Mouse (Mus musculus) c-Kit-positive CD71-positive TER-119-positive erythroid progenitor cells, embryonic 14.5 days (primary cell): Measurements from ENCODE around the gene Lcp1.
A peak's percentile ranks its signal among the peaks of the same experiment; 100 is the strongest.
"Not testable (repeated sequence)": the region's sequence is repeated elsewhere in the genome, so short reads cannot be mapped to it uniquely, and the experiment has no call there.

Experiments used
- DNase-seq: peaks from one replicate; pipeline ENCODE4 v3.0.0-alpha.2; 2013; ENCODE audit warnings: low spot score

Lcp1 gene

DNA sequence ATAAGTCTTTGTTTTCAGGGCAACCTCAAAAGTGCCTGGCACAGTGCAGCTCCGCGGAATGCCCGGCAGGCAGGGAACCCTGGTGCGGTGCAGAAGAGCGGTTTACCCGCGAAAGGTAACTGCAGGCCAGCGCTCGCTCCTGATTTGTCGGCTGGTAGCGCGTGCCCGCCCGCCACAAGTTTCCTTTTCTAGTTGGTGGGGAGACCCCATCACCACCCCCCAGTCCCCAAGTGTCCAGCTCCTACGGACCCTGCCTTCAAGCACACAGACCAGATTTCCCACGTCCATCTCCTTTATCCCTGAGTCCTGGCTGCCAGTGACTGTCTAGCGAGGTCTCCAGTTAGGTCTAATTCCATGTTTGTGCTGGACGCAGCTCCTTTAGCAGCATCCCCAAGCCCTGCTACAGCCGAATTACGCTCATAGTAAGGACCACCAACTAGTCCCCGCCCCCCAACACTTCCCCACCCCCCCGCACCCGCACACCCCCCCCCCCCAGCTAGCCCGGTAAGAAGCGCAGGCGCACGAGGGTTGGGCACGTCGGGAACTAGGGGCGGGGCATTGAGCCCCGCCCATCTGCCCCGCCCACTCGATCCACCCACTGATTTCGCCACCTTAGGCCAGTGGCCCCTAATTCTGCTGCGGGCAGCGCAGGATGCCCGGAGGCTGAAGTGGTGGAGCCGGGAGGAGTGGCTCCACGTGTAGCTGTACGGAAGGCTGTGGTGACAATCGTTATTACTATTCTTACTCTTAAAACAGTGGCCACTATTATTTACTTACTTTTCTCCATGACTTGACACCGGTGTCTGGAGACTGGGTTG, at the start of gene Lcp1, which contains the start of gene Lrrc63:
TSS of gene Lcp1 (plus strand) at position 601 of the 818 bp plus-strand sequence.
TSS of gene Lrrc63 (minus strand) at position 381 of the 818 bp plus-strand sequence.
- peak; percentile 73 for DNase-seq

DNA sequence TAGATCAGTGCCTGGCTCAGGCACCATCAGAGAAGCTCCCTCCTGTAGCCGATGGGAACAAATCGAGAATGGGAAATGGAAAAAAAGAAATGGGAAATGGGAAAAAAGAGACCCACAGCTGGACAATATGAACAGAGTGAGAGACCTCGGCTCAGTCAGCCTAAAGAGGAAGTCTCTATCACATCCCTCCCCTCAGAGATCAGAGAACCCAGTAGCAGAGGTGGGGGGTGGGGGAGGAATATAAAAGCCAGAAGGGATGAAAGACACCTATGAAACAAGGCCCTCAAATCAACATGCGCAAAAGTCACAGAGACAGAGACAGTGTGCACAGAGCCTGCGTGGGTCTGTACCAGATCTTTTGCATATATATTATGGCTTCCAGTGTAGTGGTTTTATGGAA, 27.9 kb upstream of the Lcp1 start:
- DNase-seq, result no peak

DNA sequence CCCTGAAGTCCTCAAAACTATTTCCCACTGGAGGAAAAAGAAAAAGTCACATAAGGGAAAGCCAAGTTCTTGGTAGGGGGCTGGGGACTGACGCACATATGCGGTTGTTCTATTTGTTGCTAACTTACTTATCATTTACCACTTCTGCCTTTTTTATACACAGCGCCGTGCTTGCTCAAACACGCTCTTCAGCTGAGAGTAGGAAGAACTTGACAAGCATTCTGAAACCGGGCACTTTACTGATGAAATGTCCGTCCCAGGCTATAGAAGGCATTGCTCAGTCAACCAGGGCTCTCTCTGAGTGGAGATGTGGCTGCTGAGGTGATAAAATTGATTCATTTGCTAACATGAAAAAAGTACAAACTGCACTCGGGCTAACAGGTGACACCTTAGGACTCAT, 9.2 kb upstream of the Lcp1 start:
- no peak for DNase-seq

DNA sequence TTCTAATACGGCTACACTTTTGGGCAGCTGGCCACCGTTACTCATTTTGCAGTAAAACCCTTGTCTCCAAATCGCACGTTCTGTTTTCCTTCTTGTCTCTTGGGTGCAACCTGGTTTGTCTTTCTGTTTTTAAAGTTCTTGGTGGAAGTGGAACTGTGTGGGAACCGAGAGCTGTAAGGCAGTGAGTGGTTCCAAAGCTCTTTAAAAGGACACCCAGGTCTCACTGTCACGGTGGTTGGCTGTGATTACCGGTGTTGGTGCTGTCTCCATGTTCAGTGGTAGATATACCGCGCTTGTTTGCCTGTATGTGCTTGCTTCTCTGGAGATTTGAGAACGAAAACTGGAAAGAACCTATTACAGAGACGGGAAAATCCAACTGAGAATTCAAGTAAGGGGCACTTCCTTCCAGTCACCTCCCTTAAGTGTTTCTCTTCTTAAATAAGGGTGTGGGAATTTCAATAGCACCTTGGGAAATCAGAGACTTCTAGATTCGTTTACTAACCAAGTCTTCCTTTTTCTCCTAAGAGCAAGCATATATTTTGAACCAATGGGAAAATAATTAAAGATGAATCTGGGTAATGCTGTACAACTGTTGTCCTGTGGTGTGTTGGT, 529 bp downstream of the Lcp1 start:
- DNase-seq, result no peak

DNA sequence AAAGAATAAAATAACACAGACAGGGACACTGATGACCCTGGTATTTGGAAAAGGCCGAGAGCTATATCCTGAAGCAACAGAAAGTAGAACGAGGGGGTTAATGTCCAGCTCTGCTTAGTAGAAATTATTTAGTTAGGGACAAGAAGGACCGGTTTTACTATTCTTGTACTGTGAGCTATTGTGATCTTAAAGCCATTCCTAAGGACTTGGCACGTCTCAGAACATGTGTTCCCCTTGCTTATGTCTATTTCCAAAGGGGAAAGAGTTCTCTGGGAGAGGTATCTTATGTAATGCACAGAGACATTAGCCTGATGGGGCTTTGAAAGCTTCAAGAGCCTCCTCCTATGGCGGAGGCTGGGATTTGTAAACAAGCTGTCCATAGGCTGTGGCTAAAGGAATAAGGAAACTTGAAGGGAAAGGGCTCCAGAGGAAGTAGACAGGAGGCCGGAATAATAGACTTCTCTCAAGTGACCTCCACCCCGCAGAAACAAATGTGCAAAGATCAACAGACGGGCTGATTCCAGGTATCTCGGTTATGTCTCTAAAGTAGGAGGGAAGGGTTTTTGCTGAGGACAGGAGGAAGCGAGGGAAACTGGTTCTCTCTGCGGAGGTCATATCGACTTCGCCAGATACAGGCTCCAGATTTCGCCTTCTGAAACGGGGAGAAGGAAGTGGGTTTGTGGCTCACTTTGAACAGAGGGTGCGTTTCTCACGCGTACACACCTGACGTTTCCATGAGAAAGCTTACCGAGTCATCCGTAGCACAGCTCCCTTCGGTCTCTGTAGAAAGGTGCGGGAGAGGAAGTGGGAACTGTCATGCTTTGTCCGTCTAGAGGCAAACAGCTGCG, 5.4 kb downstream of the Lcp1 start:
- no peak for DNase-seq

DNA sequence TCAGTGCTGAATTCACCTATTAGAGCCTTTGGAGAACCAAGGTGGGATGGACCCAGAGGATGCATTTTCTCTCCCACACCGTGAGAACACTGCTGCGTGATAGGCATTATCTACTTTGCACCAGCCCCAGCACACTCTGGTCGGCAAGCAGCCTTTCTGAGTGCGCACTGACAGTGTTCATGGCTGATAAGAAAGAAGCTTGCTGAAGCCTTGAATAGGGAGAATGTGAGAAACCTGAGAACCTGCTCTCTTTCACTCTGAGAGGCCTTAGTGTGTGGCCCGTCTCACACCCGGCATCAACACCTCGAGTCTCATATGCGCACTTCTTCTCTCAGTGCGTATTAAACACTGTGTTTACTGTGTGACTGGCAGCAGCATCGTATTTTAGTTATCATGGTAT, 7.6 kb downstream of the Lcp1 start:
- peak; percentile 80 for DNase-seq

DNA sequence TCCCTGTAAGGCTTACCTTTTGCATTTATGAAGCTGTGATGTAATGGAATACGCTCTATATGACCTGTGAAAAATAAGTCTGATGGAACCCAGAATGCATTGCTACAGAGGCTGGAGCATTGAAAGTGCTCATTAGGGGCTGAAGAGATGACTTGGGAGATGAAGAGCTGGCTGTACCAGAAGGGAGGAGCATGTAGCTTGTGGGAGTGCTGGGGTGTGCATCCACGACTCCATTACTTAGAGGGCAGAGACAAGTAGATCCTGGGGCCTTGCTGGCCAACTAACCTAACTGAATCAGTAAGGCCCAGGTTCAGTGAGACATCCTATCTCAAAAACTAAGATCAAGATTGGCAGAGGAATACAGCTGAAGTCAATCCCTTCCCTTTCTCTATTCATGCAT, 8.3 kb downstream of the Lcp1 start:
- DNase-seq, result peak; percentile 19

DNA sequence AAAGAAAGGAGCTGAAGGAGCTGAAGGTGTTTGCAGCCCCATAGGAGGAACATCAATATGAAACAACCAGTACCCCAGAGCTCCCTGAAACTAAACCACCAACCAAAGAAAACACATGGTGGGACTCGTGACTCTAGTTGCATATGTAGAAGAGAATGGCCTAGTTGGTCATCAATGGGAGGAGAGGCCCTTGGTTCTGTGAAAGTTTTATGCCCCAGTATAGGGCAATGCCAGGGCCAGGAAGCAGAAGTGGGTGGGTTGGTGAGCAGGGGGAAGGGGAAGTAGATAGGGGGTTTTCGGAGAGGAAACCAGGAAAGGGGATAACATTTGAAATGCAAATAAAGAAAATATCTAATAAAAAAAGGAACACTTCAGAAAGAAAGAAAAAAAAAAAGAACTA, 16.8 kb downstream of the Lcp1 start:
- not testable (repeated sequence) for DNase-seq

DNA sequence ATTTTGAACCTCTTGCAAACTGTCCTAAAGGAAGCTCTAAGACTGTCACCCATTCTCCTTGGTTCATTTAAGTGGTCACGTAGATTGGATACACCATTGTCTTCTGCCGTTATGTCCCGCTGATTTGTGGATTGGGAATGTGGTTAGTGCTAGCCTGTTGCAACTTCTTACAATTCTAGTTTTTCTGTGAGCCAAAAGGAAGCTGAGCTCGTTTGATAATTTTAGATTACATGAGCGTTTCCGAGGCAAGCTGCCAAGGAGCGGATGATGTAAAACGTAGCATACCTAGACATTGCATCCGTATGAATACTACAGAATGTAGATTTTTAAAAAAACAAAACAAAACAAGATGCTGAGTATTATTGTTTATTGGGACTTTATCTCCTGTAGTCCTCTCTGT, 17.3 kb downstream of the Lcp1 start:
- no peak for DNase-seq

DNA sequence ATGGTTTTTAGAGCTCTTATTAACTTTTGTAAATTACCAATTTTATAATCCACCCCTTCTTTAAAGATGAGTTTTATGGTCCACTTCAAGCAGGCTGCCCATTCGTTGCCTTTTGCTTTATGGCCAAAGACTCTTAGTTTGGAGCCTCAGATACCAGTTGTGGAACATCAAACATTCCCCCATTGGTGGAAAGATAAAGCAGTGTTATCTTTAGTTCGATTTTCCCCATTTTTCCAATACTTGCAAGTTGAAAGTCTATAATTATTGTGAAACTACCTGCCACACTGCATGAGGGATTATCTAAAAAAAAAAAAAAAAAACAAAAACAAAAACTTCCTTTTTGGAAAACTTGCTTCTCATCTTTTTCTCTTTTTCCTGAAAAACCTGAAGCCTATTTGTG, 19.8 kb downstream of the Lcp1 start:
- no peak for DNase-seq

DNA sequence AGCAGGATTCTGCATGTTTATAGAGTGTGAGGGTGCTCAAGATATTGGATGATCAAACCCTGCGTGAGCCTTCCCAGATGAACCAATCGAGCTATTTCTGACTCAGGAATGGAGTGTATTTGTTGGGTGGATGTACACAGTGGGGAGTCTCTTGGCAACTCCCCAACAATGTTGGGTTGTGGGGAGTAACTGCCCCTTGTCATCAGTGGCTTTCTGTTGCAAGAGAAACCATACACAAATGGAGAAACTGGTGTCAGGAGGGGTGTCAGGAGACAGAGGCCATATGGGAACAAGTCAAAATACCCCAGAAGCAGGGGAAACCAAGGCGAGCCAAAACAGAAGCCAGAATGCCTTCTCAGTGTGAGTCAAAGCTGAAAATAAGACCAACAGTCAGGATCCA, 20.2 kb downstream of the Lcp1 start:
- DNase-seq, result no peak

DNA sequence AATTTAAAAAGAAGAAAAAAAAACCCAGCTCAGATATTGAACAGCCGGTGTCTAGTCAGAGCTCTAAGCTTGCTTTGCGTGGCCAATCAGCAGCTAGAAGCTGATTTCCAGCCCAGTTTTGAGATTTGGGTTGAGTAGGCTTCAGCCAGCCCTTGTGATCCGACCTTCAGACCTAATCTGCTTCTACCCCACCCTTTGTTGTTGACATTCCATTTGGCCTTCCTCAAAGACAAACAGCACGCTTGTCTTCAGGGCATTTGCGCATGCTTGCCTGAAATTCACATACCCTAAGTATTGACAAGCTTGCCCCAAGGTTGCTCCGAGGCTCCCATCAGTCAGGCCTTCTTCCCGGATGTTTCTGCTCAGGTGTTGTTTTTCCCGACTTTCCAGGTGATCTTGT, 23.6 kb downstream of the Lcp1 start:
- no peak for DNase-seq

DNA sequence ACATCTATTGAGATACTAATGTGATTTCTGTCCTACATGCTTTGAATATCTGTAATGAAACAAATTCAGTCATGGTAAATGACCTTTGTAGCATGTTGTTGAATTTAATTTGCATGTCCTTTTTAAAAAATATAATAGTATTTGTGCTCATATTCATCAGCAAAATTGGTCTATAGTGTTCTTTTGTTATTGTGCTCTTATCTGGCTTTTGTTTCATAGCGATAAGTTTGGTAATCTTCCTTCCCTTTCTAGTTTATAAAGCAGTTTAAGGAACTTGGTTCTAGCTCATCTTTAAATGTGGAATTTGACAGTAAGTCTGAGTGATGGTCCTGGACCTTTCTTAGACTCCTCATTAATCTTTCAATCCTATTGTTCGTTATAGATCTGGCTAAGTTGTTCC, 28.5 kb downstream of the Lcp1 start:
- no peak for DNase-seq

DNA sequence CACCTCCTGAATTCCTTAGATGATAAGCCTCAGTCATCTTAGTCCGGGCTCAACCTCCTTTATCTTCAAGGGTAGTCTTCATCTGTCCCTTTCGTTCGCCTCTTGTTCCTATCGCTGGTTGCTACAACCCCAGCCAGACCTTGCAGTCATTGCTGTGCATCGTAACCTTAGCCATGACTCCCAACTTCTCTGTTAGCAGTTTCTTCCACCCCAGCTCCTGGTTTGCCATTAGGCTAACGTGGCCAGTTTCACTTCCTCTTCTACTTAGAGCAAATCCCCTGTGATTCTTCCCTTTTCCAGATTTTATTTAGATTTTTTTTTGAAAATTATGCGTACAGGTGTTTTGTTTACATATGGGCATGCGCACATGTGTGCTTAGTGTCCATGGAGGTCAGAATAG, 33.0 kb downstream of the Lcp1 start:
- DNase-seq, result no peak

DNA sequence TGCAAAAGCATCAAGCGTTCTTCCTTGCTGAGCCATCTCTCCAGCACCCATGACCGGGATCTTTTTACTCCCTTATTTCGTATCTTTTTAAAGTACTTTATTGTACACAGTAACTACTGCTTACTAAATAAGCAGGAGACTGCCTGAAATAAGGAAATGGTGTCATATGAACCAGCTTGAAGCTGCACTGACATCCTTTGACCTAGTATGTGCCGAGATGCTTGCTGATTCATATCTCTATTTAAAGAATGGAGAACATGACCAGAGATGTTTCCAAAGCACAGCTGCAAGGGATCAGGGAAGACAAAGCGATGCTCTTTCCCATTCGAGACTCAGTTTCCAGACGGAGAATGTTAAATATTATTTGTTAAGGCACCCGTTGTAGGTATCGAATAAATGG, 33.4 kb downstream of the Lcp1 start:
- DNase-seq, result no peak

DNA sequence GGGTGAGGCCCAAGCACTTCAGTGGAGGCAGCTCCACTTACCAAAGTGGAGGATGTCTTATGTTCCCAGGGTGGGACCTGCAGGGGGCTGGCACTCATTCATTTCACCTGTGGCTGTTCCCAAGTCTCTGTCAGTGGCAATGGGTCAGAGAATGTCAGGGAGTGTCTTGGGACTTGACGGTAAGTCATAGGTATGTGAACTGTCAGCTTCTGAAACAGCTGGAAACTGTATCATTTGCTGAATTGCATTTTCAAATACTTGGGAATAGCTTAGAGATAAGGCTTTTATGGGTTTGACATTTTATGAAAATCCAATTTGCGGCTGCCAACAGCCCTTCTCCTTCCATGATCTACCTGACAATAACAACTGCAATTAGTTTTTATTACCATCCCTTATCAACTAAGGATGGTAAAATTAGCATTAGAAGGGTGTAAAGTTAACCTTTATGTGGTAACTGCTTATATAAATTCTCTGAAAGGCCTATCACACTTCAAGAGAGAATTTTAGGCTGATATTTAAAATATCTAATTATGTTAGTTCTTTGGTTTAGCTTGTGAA, 34.8 kb downstream of the Lcp1 start:
- DNase-seq, result no peak

DNA sequence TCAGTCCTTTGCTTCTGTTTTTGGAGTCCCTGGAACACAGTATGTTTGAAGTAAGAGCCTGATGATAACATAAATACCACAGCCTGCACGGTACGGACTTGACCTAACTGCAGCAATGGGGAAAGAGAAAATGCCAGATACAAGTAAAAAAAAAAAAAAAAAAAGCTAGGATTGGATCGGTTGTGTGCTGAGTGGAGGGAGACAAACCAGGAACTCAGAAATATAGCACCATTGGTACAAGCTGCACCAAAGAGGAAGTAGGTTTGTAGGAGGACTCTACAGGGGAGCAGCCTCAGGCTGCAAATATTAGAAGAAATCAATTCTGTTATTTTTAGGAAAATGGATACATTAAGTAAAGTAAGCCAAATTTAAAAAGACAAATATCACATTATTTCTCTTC, 37.6 kb downstream of the Lcp1 start:
- DNase-seq, result no peak

DNA sequence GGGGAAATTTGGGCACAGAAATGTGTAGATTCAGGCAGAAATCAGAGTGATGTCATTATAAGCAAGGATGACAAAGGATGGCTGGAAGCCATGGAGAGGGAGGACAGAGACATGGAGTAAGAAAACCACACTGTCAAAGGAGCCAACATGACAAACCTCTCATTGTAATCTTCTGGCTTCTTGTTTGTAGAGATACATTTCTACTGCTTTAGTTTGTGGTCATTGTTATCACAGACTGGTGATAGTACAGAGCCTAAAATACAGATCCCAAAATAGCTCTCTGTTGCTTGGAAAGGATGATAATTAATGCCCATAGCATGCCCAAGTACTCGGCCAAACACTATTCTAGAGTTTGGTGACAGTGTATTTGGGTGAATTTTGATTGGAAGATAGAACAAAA, 39.6 kb downstream of the Lcp1 start:
- DNase-seq, result no peak

DNA sequence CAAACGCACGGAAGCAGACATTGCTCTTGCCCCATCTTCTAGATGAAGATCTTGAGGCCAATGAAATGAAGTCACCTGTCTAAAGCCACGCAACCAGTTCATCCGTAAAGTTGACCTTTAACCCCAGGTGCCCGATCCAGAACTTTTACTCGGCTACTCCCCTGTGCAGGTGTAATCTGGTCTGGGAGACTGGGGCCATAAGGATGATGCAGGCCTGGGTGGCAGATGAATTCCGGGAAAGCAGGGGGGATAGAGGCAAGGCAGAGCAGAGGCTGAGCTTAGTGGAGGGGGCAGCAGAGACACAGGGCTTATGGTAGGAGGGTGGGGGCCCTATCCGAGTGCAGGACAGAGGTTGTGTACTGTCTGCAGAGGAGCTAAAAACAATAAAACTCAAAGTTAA, 43.4 kb downstream of the Lcp1 start:
- no peak for DNase-seq

DNA sequence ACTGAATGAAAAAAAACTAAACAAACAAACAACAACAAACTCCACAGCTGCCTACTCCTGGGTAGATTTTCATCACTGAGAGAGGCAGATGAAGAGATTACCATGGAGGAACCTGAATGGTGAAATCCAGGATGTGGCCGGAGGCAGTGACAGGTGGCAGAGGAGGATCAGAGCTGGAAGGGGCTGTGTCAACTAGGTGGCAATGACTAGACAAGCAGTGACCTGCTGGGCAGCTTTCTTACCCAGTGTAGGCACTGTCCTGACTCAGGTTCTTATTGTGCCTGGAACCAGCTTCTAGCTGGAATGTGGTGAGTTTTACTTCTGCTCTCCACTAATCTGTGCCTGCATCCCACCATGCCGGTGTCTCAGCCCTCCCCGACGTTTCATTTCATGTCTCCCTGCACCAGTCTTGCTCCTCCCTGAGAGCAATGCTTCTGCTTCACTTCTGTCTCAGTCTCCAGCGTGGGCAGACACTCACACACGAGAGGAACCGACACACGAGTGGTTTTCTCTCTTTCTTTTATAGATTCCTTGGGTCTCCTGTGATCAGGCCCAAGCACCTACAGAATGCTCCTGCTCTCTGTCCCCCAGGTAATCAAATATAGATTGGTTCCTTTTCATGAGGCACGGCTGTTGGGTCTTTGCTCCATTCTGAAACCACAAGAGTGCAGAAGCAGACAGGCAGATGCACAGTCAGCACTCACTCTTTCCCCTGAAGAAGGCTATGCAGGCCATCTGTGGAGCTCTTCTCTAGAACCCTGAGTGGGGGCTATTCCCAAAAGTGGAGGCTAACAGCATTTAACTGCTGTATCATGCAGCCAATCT, 44.0 kb downstream of the Lcp1 start:
- no peak for DNase-seq

DNA sequence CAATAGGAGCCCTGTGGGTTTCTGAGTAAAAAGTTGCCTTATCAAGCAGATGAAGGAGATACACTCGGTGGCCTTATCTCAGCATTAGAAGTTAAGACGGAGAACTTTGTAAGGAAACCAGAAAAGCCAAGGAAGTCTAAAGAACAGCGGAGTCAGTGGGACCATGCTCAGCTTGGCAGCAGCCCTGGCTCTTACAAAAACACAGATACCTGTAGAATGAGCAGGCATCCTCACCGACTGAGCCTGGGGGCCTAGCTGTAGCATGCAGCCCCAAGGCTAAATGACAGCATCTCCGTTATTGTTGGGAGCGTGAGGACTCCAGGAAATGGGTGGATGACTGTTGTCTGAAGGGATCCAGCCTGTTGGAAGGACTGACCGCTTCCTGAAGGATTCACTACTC, 44.9 kb downstream of the Lcp1 start:
- no peak for DNase-seq
